Mouse (Mus musculus) gastrocnemius, adult 18-20 months (tissue): ENCODE results near the gene Arl4d. TPM values are rescaled to one million over a fixed set of nuclear protein-coding genes. Genes with fewer than 3 reads are reported as not detected.
"Not testable (repeated sequence)": the region's sequence is repeated elsewhere in the genome, so short reads cannot be mapped to it uniquely, and the experiment has no call there.

ENCODE experiments used
- DNase-seq: peaks from one replicate; pipeline ENCODE4 v3.0.0; 2021; ENCODE audit warnings: low spot score
- total RNA-seq, 2 experiments: library from RNA; stranded (reverse); gene quantifications; 2 replicates each; pipeline ENCODE4 v1.2.3; 2021

Gene Arl4d
- total RNA-seq, 2 experiments from 2014 or later = 6.1 to 23.4 TPM

DNA sequence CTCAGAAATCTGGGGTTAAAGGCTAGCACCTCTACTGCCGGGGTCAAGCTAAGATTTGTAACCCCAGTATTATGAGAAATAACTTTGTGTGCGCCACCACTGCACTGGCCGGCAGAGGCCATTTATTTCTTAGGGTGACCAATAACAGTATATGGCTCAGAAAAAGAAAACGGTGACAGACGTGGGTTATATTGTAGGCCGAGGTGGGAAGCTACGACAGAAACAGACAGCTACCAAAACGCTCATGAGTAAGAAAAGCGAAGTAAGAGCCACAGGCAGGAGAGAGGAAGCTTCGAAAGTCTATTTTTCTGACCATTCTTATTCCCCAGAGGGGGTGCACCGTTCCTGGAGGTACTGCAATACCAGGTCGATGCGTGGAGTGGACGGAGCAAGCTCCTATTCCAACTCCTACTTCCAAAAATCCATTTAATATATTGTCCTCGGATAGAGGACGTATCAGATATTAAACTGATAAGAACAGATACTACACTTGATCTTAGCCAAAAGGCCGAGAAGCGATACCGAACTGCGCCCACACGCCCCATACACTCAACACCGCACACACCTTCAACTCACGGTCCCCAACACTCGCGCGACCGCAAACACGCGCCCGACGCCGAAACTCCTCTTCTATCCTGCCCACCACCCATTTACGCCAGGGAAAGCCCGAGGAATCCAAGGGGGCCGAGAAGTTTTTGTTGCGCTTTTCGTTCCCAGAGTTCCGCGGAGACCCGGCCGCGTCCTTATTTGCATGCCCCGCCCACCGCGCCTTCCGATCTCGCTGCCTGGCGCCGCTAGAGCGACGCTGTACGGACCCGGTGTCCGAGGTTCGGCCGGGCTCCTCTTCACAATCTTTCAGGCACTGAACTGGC lies 19.7 kb upstream of the Arl4d start:
- DNase-seq = peak; percentile 58

DNA sequence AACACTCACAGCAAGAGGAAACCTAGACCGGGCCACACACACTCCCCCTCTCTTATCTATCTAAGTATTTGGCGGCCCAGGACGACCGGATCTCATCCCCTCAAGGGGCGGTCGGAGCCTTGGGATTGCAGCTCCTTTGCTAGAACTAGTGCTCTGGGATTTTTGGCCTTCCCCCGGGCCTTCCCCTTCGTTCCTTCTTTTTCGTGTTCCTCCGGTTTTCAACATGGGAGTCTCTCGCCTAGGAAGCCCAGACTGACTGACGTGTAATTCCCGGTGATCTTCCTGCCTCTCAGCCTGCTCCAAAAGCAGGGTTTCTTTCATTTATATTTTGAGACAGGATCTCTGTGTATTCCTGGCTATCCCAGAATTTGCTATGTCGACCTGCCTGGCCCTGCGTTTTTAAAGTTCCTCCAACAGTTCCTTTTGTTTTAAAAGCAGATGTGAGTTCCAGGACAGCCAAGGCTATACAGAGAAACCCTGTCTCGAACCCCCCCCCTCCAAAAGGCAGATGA lies 19.0 kb upstream of the Arl4d start:
- DNase-seq = not testable (repeated sequence)

DNA sequence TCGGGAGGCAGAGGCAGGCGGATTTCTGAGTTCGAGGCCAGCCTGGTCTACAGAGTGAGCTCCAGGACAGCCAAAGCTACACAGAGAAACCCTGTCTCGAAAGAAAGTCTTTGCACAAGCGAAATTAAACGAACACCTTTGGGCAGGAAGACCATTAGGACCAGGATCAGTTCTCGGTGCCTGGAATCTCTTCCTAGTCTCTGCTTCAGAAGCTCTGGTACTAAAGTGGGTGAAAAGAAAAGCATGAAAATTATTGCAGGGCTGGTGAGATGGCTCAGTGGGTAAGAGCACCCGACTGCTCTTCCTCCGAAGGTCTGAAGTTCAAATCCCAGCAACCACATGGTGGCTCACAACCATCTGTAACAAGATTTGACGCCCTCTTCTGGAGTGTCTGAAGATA lies 18.2 kb upstream of the Arl4d start:
- not testable (repeated sequence) for DNase-seq

DNA sequence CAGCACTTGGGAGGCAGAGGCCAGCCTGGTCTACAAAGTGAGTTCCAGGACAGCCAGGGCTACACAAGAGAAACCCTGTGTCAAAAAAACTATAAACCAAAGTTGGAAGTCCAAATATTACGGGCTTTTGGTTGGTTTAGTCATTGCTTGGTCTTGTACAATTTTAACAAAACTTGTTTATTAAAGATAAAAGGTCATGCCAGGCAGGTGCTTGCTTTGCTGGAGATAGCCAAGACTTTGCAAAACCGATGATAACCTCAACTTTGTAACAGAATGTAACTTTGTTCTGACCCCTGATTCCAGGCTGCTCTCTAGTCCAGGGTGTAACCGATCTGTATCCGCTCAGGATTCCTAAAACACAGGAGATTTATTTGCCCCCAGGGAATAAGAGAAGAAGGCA lies 9.0 kb upstream of the Arl4d start:
- no peak for DNase-seq

DNA sequence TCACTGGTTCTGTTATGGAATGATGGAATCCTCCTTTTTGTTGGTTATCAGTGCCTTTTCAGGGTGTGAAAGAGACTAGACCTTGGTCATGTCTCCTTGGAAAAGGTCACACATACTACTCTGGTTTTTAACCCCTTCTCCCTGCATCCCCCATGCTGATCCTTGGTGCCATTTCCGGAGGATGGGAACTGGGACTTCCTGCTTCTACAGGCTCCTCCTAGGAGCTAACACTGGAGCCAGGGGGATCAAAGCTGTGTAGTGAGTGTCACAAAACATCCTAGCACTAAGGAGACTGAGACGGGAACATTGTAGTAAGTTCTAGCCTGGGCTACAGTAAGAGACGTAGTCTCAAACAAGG lies 7.8 kb upstream of the Arl4d start:
- no peak for DNase-seq

DNA sequence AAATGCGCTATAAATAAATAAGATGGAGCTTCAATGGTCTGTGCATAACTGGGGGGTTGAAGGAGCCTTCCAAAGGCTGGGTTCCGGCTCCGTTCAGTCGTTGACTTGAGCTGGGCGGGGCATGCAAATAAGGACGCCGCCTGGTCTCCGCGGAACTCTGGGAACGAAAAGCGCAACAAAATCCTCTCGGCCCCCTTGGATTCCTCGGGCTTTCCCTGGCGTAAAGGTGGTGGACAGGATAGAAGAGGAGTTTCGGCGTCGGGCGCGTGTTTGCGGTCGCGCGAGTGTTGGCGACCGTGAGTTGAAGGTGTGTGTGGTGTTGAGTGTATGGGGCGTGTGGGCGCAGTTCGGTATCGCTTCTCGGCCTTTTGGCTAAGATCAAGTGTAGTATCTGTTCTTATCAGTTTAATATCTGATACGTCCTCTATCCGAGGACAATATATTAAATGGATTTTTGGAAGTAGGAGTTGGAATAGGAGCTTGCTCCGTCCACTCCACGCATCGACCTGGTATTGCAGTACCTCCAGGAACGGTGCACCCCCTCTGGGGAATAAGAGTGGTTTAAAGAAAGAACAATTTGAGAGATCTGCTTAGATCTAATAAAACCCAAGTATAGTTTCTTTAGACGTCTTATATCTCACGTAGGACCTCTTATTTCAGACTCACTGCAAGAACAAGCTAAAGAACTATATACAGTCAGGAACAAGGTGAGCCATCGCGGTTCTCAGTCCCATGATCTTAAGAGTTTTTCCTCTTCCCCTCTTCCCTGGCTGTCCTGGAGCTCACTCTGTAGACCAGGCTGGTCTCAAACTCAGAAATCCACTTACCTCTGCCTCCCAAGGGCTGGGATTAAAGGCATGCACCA lies 7.2 kb upstream of the Arl4d start:
- peak; percentile 83 for DNase-seq

DNA sequence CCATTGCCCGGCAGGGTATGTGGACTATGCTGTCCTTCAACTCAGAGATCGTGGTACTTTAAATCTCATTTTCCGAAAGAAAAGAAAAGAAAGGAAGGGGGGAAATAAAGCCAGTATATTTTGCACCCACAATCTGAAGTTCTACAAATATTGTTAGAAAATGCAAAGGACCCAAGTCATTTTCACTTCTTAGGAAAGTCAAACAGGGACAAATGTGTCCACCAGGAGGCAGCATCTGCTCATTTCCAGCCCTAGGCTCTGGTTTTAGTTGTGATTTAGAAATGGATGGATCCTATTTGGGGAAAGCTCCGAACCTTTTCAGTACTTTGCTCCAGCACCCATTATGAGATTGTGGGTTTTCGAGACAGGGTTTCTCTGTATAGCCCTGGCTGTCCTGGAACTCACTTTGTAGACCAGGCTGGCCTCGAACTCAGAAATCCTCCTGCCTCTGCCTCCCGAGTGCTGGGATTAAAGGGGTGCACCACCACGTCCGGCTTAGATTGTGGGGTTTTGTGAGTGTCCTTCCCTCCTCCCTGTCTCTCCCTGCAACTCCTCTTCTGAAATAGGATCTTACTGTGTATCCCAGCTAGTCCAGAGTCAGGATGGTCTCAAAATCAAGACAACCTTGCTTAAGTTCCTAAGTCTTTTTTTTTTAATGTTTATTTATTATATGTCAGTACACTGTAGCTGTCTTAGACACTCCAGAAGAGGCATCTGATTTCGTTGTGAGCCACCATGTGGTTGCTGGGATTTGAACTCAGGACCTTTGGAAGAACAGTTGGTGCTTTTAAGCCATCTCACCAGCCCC lies 6.4 kb upstream of the Arl4d start:
- peak; percentile 66 for DNase-seq

DNA sequence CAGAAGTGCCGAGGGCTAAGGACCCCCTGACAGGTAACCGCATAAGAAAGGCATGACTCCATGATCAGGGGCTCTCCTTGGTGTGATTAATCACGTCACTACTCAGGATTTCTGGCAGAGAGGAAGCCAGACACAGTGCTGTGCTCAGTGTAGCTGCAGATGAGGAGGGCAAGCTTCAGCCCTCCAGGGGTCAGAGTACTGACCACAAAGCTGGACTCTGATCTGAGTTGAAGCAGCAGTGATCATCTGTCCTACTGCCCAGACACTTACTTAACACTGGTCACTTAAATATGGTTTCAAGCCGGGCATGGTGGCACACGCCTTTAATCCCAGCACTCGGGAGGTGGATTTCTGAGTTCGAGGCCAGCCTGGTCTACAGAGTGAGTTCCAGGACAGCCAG lies 4.2 kb upstream of the Arl4d start:
- DNase-seq = no peak

DNA sequence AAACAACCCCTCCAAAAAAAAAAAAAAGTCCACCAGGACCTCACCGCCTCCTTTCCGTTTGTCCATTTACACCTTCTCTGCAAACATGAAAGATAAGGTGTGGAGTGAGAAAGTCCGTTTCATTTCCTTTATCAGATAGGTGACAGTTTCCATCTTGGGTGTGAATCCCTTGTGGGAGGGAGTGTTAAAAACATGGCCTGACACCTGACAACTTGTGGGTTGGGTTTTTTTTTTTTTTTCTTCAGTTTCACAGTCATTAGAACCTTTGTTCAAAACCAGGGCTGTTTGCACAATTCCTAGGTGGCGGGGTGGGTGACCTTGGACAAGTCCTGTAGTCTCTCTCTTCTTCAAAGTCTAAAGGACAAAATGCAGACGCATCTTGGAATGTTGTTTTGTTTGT lies 3.6 kb upstream of the Arl4d start:
- DNase-seq = no peak

DNA sequence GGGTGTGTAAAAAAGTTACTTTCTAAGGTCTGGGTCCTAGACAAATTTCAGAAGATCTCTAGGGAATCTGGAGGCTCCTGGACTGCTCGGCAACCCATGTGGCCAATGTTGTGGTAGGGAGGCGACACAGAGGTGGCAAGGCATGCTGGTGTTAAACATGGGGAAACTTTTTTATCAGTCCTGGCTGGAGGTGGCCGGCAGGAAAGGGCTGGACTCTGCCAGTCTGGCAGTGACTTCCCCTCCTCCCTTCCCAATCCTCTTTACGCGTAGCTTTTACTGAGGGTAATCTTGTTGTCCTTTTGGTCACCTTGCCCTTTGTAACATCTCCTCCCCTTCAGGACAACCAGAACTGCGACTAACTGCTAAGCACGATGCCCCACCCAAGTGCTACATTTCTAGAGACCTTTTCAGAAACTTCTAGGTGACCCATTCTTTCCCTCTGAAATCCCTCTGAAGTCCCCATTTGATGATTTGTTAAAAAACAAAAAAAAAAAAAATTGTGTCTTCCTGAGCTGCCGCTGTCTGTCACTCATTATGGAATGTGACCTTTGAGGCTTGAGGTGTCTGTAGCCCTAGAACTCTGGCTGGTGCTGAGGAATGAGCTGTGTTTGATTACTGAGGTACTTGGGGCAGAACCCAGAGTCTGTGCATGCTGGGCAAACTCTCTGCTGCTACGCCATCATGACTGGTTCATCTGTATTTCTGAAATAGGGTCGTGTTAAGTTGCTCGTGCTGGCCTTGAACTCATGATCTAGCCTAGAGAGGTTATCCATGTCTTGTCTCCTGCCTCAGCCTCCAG lies 1.9 kb upstream of the Arl4d start:
- DNase-seq = no peak

DNA sequence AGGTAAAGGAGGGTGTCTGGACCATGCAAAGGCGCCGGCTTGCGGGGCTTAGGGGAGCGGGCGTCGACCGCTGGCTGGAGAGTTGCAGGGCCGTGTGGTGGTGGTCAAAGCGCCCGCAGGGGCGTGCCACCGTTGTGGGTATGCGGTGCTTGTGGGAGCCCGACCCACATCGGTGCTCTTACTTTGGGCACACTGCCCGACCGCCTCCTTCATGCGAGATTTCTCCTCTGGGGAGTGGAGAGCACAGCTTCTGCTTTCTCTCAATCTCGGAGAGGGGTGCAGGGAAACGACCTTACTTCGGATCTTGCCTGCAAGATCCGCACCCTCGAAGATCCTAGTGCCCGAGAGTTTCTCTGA lies 273 bp downstream of the Arl4d start:
- DNase-seq = no peak

DNA sequence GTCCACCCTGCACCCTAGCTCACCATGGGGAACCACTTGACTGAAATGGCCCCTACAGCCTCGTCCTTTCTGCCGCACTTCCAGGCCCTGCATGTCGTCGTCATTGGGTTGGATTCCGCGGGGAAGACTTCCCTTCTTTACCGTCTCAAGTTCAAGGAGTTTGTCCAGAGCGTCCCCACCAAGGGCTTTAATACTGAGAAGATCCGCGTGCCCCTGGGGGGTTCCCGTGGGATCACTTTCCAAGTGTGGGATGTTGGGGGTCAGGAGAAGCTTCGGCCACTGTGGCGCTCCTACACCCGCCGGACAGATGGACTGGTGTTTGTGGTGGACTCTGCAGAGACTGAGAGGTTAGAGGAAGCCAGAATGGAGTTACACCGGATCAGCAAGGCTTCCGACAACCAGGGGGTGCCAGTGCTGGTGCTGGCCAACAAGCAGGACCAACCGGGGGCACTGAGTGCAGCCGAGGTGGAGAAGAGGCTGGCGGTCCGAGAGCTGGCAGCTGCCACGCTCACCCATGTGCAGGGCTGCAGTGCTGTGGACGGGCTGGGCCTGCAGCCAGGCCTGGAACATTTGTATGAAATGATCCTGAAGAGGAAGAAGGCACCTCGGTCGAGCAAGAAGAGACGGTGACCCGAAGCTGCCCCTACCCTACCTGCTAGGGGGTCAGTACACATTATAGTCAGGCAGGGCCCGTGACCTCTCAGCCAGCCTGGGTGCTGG lies 1.4 kb downstream of the Arl4d start:
- no peak for DNase-seq

DNA sequence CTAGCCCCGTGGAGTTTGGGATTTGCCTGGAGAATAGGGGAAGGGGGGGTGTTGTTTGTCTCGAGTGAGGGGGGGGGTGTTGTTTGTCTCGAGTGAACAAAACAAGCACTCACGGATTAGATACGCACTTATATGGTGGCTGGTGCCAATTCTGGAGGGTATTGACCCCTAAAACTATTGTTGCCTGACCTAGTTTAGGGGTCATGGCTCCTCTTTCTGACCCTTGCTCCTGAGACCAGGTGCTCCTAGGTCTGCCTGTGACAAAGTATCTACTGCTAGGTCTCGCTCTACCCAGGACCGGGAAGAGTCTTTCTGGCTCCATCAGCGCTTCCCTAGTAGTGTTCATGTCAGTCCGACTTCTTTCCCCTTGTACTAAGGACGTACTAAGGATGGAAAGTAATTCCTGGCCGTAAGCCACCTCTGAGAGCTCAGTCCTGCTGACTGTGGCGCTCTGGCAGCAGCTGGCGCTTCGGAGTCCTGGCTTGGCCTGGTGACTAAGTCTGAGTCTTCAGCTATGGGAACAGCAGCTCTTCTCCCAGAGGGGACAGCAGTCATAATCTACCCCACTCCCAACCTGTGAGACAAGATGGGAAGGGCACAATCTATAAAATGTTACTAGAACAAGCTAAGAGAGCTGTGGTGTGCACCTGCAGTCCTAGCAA lies 2.7 kb downstream of the Arl4d start:
- peak; percentile 81 for DNase-seq

DNA sequence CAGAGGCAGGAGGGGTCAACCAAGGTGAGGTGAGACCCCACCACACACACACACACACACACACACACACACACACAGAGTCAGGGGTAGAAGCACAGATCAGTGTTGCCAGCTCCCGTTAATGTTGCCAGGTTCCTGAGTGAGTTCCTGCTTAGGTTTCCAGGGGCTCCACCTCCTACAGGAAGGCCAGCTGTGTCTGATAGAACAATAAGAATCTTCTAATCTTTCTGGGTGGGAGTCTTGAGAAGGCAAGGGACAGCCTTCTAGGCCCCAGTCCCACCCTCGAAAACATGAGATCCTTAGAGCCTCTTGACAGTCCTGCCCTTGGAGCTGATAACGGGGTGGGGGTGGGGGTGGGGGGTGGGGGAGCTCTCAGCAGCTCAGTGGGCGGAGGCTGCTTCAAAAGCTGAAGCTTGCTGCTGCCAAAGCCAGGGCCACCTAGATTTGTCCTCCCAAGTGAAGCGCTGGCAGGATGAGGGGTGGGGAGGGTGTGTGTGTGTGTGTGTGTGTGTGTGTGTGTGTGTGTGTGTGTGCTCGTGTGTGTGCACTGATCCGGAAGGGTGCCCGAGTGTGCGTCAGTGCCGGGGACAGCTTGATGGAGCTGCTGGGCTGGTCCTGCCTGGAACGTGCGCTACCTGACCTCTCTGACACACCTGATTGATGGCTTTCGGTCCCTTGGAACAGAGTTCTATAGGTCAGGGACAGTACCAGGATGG lies 3.4 kb downstream of the Arl4d start:
- peak; percentile 26 for DNase-seq

DNA sequence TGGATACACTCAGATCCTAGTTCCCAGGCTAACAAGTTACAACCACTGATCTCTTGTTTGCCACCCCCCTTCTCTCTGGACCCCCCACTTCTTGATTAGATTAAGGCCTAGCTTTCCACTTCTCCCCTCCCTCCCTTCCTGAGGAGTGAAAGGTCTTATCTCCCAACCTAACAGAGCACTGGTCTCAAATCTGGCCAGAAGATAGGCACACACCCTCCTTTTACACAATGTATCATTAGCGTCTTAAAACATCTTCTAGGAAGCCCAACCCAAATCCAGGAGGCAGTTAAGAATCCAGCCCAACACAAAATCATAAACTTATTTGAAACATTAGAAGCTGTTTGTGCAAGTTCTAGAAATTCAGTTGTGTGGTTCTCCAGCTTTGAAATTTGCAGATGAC lies 5.0 kb downstream of the Arl4d start:
- no peak for DNase-seq

DNA sequence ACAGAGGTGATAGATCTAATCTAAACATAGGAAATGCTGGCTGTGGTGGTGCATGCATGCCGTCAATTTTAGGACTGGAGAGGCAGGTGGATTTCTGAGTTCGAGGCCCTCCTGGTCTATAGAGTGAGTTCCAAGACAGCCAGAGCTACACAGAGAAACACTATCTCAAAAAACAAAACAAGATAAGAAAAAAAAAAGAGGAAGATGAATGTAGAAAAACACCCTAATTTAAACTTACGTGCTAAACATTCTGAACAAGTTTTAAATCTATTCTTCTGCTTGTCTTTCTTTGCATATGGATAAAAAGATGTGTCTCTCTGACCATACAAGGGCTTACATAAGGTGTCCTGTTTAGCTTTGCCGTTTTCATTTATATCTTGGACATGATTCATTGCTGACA lies 5.9 kb downstream of the Arl4d start:
- no peak for DNase-seq

DNA sequence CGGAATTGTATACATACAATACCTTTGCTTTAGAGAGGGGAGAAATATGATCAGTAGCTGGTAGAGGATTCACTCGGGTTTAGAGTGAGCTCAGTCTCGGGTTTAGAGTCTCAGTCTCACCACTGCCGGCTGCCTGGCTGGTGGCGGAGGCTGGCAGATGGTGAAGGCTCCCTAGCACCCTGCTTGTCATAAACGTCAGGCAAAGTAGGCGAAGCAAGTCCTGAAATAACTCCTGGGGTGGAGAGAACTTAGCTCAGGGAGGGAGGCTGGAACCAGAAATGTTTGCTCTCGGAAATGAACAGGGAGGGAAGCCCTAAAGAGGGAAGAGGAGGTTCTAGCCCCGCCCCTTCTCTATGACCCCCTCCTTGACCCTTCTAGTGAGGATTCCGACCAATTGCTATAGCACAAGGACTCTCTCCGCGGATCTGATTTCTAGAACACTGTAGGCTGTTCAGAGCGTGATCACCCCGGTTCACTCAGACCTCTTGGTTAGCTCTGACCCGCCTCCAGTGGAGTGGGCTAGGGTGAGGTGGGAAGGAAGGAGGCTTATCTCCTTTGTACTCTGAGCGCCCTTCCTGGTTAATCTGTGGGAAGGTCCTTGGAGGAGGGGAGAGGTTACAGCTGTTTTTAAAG lies 7.8 kb downstream of the Arl4d start:
- DNase-seq = no peak

DNA sequence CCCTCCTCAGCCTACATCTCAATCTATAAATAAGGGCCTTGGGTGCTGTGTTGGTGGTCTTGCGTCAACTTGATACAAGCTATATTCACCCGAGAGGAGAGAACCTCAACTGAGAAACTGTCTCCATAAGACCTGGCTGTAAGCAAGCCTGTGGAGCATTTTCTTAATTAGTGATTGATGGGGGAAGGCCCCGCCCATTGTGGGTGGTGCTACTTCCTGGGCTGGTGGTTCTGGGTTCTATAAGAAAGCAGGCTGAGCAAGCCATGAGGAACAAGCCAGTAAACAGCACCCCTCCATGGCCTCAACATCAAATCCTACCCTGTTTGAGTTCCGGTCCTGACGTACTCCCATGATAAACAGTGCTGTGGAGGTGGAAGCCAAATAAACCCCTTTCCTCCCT lies 8.8 kb downstream of the Arl4d start:
- no peak for DNase-seq

DNA sequence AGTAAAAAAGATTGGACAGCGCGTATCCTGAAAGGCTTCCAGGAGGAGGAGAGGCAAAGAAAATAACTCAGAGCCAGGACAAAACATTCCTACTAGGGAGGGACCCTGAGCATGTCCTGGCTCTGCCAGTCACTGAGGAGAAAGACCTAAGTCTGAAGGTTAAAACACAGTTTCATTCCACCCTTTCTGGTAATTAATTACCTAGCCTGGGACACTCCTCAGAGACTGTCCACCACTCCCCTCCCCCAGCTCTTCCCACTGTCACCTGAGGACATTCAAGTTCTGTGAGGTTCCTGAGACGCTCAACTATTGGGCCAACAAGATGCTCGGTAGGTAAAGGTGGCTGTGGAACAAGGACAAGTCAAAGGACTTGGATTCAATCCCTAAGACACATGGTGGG lies 10.0 kb downstream of the Arl4d start:
- DNase-seq = no peak
